10 mouse cellular contexts compared by ENCODE assay signal in genomic region chr9:106308555-106308954, GRCm38 (mm10). TPM values are rescaled to one million over a fixed set of nuclear protein-coding genes. Genes with fewer than 3 reads are reported as not detected.
DNase-seq lines count a peak whose midpoint lies in the region; ATAC-seq and TF ChIP-seq lines count a peak whose summit lies in the region.
"Had no signal": no experiment of that assay in that cellular context is flagged by ENCODE, and none has a peak within 500 bp of the region (broad histone marks: within the 10 kb centered on the region; RNA-seq: fewer than 3 reads in every experiment).

No protein-coding gene starts in this region.

- H3K36me3 ChIP-seq in hindbrain, embryonic 12.5 days, result peaks cover 4% of the 10 kb centered on the region; the same call in 1 of the 2 replicates
- H3K36me3 ChIP-seq in hindbrain, embryonic 11.5 days (ENCODE audit: control insufficient read depth, insufficient read depth, low read length), result no peaks in the 10 kb centered on the region
- peaks cover 23 to 65% of the 10 kb centered on the region in 2 experiments for H3K36me3 ChIP-seq in CH12.LX (replicated peaks in 1 of 2; ENCODE audit: control insufficient read depth in 1 of 2, insufficient read depth in 1 of 2, low read length in 1 of 2)
- 0 out of 2 replicates have a peak, but pooled peaks cover 2% of the 10 kb centered on the region for H3K36me3 ChIP-seq in heart, embryonic 15.5 days
- H3K36me3 ChIP-seq in liver, embryonic 15.5 days (replicated peaks), result peaks cover 25% of the 10 kb centered on the region
- H3K36me3 ChIP-seq in midbrain, embryonic 15.5 days (replicated peaks), result no peaks in the 10 kb centered on the region

- in situ Hi-C loops in CH12.LX (cut with MboI; ENCODE audit: low pct_ligation_motif_present, low pct_unique_long_range_greater_than_20kb, low sequenced_read_pairs), result loop anchor here (5.0 kb wide), 1 partner anchor 104 kb away; no protein-coding TSS in a partner anchor

- H3K9me3 ChIP-seq in hindbrain, embryonic 12.5 days (replicated peaks), result no peaks in the 10 kb centered on the region
- H3K9me3 ChIP-seq in hindbrain, embryonic 11.5 days (ENCODE audit: control insufficient read depth, low read length), result no peaks in the 10 kb centered on the region
- H3K9me3 ChIP-seq in CH12.LX (replicated peaks; ENCODE audit: low read length), result no peaks in the 10 kb centered on the region
- H3K9me3 ChIP-seq in heart, embryonic 15.5 days (replicated peaks), result no peaks in the 10 kb centered on the region
- H3K9me3 ChIP-seq in liver, embryonic 15.5 days (replicated peaks), result no peaks in the 10 kb centered on the region
- no peaks in the 10 kb centered on the region for H3K9me3 ChIP-seq in midbrain, embryonic 15.5 days

- dilution Hi-C loops in CH12.LX (cut with MboI; ENCODE audit: extremely low pct_ligation_motif_present, extremely low pct_unique_long_range_greater_than_20kb, low sequenced_read_pairs), result no loop called here

- TF ChIP-seq EP300 in CH12.LX (IDR thresholded peaks at IDR 0.05; ENCODE audit: low read length), result no peak

- no peak overlapping the region for H3K27ac ChIP-seq in hindbrain, embryonic 12.5 days
- H3K27ac ChIP-seq in hindbrain, embryonic 11.5 days (ENCODE audit: low read depth, low read length), result no peak overlapping the region
- H3K27ac ChIP-seq in CH12.LX (ENCODE audit: insufficient read depth, low read depth), result peak overlapping the region; percentile 40; the same call in 1 of the 2 replicates
- H3K27ac ChIP-seq in heart, embryonic 15.5 days, result 0 out of 2 replicates have a peak overlapping the region, but pooled peaks have one; percentile 10
- H3K27ac ChIP-seq in liver, embryonic 15.5 days (replicated peaks), result peak overlapping the region; percentile 69
- no peak overlapping the region; the same call in 1 of the 2 replicates for H3K27ac ChIP-seq in midbrain, embryonic 15.5 days

- H3K4me1 ChIP-seq in hindbrain, embryonic 12.5 days, result no peaks in the 10 kb centered on the region
- no peaks in the 10 kb centered on the region for H3K4me1 ChIP-seq in hindbrain, embryonic 11.5 days (replicated peaks; ENCODE audit: control insufficient read depth, insufficient read depth, low read length)
- H3K4me1 ChIP-seq in CH12.LX (ENCODE audit: control insufficient read depth in 1 of 2, insufficient read depth in 2 of 2), result peaks cover 11 to 42% of the 10 kb centered on the region in 2 experiments
- H3K4me1 ChIP-seq in heart, embryonic 15.5 days (replicated peaks), result peaks cover 20% of the 10 kb centered on the region
- peaks cover 34% of the 10 kb centered on the region for H3K4me1 ChIP-seq in liver, embryonic 15.5 days (replicated peaks)
- no peaks in the 10 kb centered on the region for H3K4me1 ChIP-seq in midbrain, embryonic 15.5 days

- WGBS in hindbrain, embryonic 12.5 days, result 88% methylated on average over 2 of the region's 2 CpGs
- WGBS in hindbrain, embryonic 11.5 days, result 100% methylated on average over 2 of the region's 2 CpGs
- 78% methylated on average over 2 of the region's 2 CpGs for WGBS in heart, embryonic 15.5 days
- 66% methylated on average over 2 of the region's 2 CpGs for WGBS in liver, embryonic 15.5 days (ENCODE audit: insufficient replicate concordance)
- 90% methylated on average over 2 of the region's 2 CpGs for WGBS in midbrain, embryonic 15.5 days

- no peak for ATAC-seq in hindbrain, embryonic 12.5 days (ENCODE audit: low FRiP score)
- ATAC-seq in hindbrain, embryonic 11.5 days (ENCODE audit: low FRiP score), result no peak
- ATAC-seq in heart, embryonic 15.5 days (replicated peaks; ENCODE audit: insufficient number of reproducible peaks, insufficient read depth, low FRiP score, low read depth), result no peak
- no peak for ATAC-seq in liver, embryonic 15.5 days (ENCODE audit: insufficient read depth)
- ATAC-seq in midbrain, embryonic 15.5 days (replicated peaks), result no peak

- H3K4me2 ChIP-seq in hindbrain, embryonic 12.5 days (replicated peaks), result no peak overlapping the region
- H3K4me2 ChIP-seq in hindbrain, embryonic 11.5 days (replicated peaks; ENCODE audit: low read depth, low read length), result no peak overlapping the region
- no peak overlapping the region for H3K4me2 ChIP-seq in CH12.LX (ENCODE audit: insufficient read depth, low read depth, poor library complexity, severe bottlenecking)
- no peak overlapping the region for H3K4me2 ChIP-seq in heart, embryonic 15.5 days
- H3K4me2 ChIP-seq in liver, embryonic 15.5 days, result no peak overlapping the region
- H3K4me2 ChIP-seq in midbrain, embryonic 15.5 days, result no peak overlapping the region

- no peak for TF ChIP-seq POLR2A in CH12.LX (IDR thresholded peaks at IDR 0.05; ENCODE audit: low read depth, low read length)

- no peak for TF ChIP-seq CTCF in CH12.LX (conservative IDR thresholded peaks at IDR 0.05 in 1 of 2, IDR thresholded peaks at IDR 0.05 in 1 of 2; ENCODE audit: low read depth in 2 of 2, low read length in 2 of 2)

- TF ChIP-seq RAD21 in CH12.LX (IDR thresholded peaks at IDR 0.05; ENCODE audit: low read depth, low read length), result no peak

- no peak for DNase-seq in hindbrain, embryonic 11.5 days (ENCODE audit: low spot score)
- peak; percentile 12 for DNase-seq in CH12.LX (ENCODE audit: extremely low read depth)
- DNase-seq in layer of hippocampus, adult 18-20 months (ENCODE audit: low spot score in 2 of 2), result no peak
- no peak for DNase-seq in left cerebral cortex, adult 18-20 months (ENCODE audit: low spot score in 2 of 2)
- DNase-seq: adrenal gland, postnatal 10 days had no signal

- 0 out of 2 replicates have a peak overlapping the region, but pooled peaks have one; percentile 41 for H3K9ac ChIP-seq in hindbrain, embryonic 12.5 days
- H3K9ac ChIP-seq in hindbrain, embryonic 11.5 days (ENCODE audit: low read depth, low read length), result no peak overlapping the region
- H3K9ac ChIP-seq in CH12.LX (ENCODE audit: insufficient read depth, low read depth), result no peak overlapping the region
- no peak overlapping the region for H3K9ac ChIP-seq in heart, embryonic 15.5 days
- H3K9ac ChIP-seq in liver, embryonic 15.5 days, result no peak overlapping the region
- H3K9ac ChIP-seq in midbrain, embryonic 15.5 days, result no peak overlapping the region

- H3K4me3 ChIP-seq in hindbrain, embryonic 12.5 days, result no peak overlapping the region
- no peak overlapping the region for H3K4me3 ChIP-seq in hindbrain, embryonic 11.5 days (ENCODE audit: low read depth, low read length)
- no peak overlapping the region for H3K4me3 ChIP-seq in CH12.LX (replicated peaks in 1 of 3; ENCODE audit: low read depth in 2 of 3, low read length in 2 of 3, poor library complexity in 1 of 3)
- no peak overlapping the region for H3K4me3 ChIP-seq in heart, embryonic 15.5 days
- no peak overlapping the region for H3K4me3 ChIP-seq in liver, embryonic 15.5 days (replicated peaks)
- no peak overlapping the region for H3K4me3 ChIP-seq in midbrain, embryonic 15.5 days
- H3K4me3 ChIP-seq: myocyte had no signal

- no peaks in the 10 kb centered on the region for H3K79me2 ChIP-seq in CH12.LX (replicated peaks; ENCODE audit: control insufficient read depth, extremely low read depth, insufficient read depth, poor library complexity, severe bottlenecking)

- no peaks in the 10 kb centered on the region for H3K27me3 ChIP-seq in hindbrain, embryonic 12.5 days
- no peaks in the 10 kb centered on the region; the same call in 1 of the 2 replicates for H3K27me3 ChIP-seq in hindbrain, embryonic 11.5 days (ENCODE audit: control insufficient read depth, insufficient read depth, low read length)
- no peaks in the 10 kb centered on the region for H3K27me3 ChIP-seq in CH12.LX (replicated peaks)
- H3K27me3 ChIP-seq in heart, embryonic 15.5 days, result no peaks in the 10 kb centered on the region
- no peaks in the 10 kb centered on the region for H3K27me3 ChIP-seq in liver, embryonic 15.5 days
- H3K27me3 ChIP-seq in midbrain, embryonic 15.5 days (replicated peaks), result no peaks in the 10 kb centered on the region

TF ChIP-seq in CH12.LX, 34 proteins besides CTCF, POLR2A, EP300 and RAD21:
- TF ChIP-seq PAX5 (IDR thresholded peaks at IDR 0.05; ENCODE audit: low read length), result no peak
- no peak for TF ChIP-seq SMC3 (IDR thresholded peaks at IDR 0.05; ENCODE audit: low read depth, low read length)
- no peak for TF ChIP-seq CHD2 (IDR thresholded peaks at IDR 0.05; ENCODE audit: low read length)
- no peak for TF ChIP-seq ETS1 (conservative IDR thresholded peaks at IDR 0.05; ENCODE audit: low read depth, low read length)
- no peak for TF ChIP-seq ELF1 (IDR thresholded peaks at IDR 0.05; ENCODE audit: low read depth, low read length)

RNA-seq across cellular contexts. Expression of gene Poc1a, which starts 27.7 kb away (rescaled TPM):
- polyA plus RNA-seq in hindbrain, embryonic 12.5 days (2016; fragmentation: Nextera tagmentation; extraction: Ambion mirVana), result 15.4 and 16.4 TPM in 2 replicates
- 27.3 and 27.6 TPM in 2 replicates for polyA plus RNA-seq in hindbrain, embryonic 11.5 days (2014; fragmentation: Nextera tagmentation; extraction: Ambion mirVana)
- total RNA-seq in CH12.LX (2012; rRNA removed) (42.7 and 46.7 TPM in 2 replicates), CH12.LX (2014; rRNA removed) (24.2 and 24.5 TPM in 2 replicates)
- polyA plus RNA-seq in CH12.LX (2012; ENCODE audit: insufficient read length, low read depth), result 31.9 and 39.8 TPM in 2 replicates
- polyA plus RNA-seq in heart, embryonic 15.5 days (2015; fragmentation: Nextera tagmentation; extraction: Ambion mirVana), result 23.7 and 26.8 TPM in 2 replicates
- 23.1 and 25.1 TPM in 2 replicates for polyA plus RNA-seq in liver, embryonic 15.5 days (2015; fragmentation: Nextera tagmentation; extraction: Ambion mirVana)
- 10 to 100 TPM; 12.5 to 15.4 TPM for total RNA-seq in layer of hippocampus, adult 18-20 months (2021)
- 10 to 100 TPM; 14.8 to 16.1 TPM for total RNA-seq in left cerebral cortex, adult 18-20 months (2021)
- 9.1 and 9.9 TPM in 2 replicates for polyA plus RNA-seq in midbrain, embryonic 15.5 days (2015; fragmentation: Nextera tagmentation; extraction: Ambion mirVana)

RNA-seq across cellular contexts. Expression of gene Dusp7, which starts 59.9 kb away (rescaled TPM):
- 25.5 and 26.9 TPM in 2 replicates for polyA plus RNA-seq in hindbrain, embryonic 12.5 days (2016; fragmentation: Nextera tagmentation; extraction: Ambion mirVana)
- 25.0 and 25.8 TPM in 2 replicates for polyA plus RNA-seq in hindbrain, embryonic 11.5 days (2014; fragmentation: Nextera tagmentation; extraction: Ambion mirVana)
- total RNA-seq in CH12.LX (2012; rRNA removed) (8.0 and 10.0 TPM in 2 replicates), CH12.LX (2014; rRNA removed) (4.9 and 6.2 TPM in 2 replicates)
- 8.2 and 11.4 TPM in 2 replicates for polyA plus RNA-seq in CH12.LX (2012; ENCODE audit: insufficient read length, low read depth)
- 8.9 and 13.8 TPM in 2 replicates for polyA plus RNA-seq in heart, embryonic 15.5 days (2015; fragmentation: Nextera tagmentation; extraction: Ambion mirVana)
- polyA plus RNA-seq in liver, embryonic 15.5 days (2015; fragmentation: Nextera tagmentation; extraction: Ambion mirVana), result 3.4 and 5.1 TPM in 2 replicates
- total RNA-seq in layer of hippocampus, adult 18-20 months (2021), result 10 to 100 TPM; 93.0 to 94.6 TPM
- total RNA-seq in left cerebral cortex, adult 18-20 months (2021), result 100 to 1,000 TPM; 106 to 111 TPM
- 15.7 and 16.1 TPM in 2 replicates for polyA plus RNA-seq in midbrain, embryonic 15.5 days (2015; fragmentation: Nextera tagmentation; extraction: Ambion mirVana)

Comparison
In these comparisons a context has a peak if more than half of its experiments do, and no peak if none do; other contexts are left out.
1. H3K27ac ChIP-seq: peak in CH12.LX (single experiment), heart, embryonic 15.5 days (single experiment) and liver, embryonic 15.5 days (single experiment); none in hindbrain, embryonic 12.5 days (single experiment), hindbrain, embryonic 11.5 days (single experiment) and midbrain, embryonic 15.5 days (single experiment).